Mouse (Mus musculus) right cerebral cortex, postnatal 25 days (tissue): ENCODE results near the gene Nfkb2.
A peak's percentile ranks its signal among the peaks of the same experiment; 100 is the strongest.

ENCODE experiments used
- DNase-seq: peaks from one replicate; pipeline ENCODE4 v3.0.0; 2022

Nfkb2 gene

GRCm38 (mm10) chr19:46309651-46310305 lies 5.7 kb downstream of the Nfkb2 start:
- peak; percentile 7 for DNase-seq

GRCm38 (mm10) chr19:46310312-46310865 lies 6.3 kb downstream of the Nfkb2 start:
- peak; percentile 4 for DNase-seq

- DNase-seq, result no peak
Observed at GRCm38 (mm10) chr19:46311341-46311740, 7.2 kb downstream of the Nfkb2 start.

GRCm38 (mm10) chr19:46312566-46312965 lies 8.4 kb downstream of the Nfkb2 start:
- DNase-seq, result no peak

GRCm38 (mm10) chr19:46313116-46313515 lies 9.0 kb downstream of the Nfkb2 start:
- no peak for DNase-seq

- no peak for DNase-seq
Observed at GRCm38 (mm10) chr19:46313591-46313990, 9.5 kb downstream of the Nfkb2 start.

GRCm38 (mm10) chr19:46314151-46314601 lies 10.1 kb downstream of the Nfkb2 start:
- no peak for DNase-seq

- DNase-seq, result no peak
Observed at GRCm38 (mm10) chr19:46314872-46315742, 11.0 kb downstream of the Nfkb2 start.

GRCm38 (mm10) chr19:46315752-46316610 lies 11.9 kb downstream of the Nfkb2 start:
- no peak for DNase-seq

GRCm38 (mm10) chr19:46316846-46317545 lies 12.9 kb downstream of the Nfkb2 start:
- DNase-seq, result peak; percentile 84

- DNase-seq, result no peak
Observed at GRCm38 (mm10) chr19:46317546-46317885, 13.4 kb downstream of the Nfkb2 start.

GRCm38 (mm10) chr19:46318031-46318471 lies 13.9 kb downstream of the Nfkb2 start:
- DNase-seq, result peak; percentile 75

GRCm38 (mm10) chr19:46318586-46319378 lies 14.7 kb downstream of the Nfkb2 start:
- peak; percentile 94 for DNase-seq

- no peak for DNase-seq
Observed at GRCm38 (mm10) chr19:46320076-46320785, 16.1 kb downstream of the Nfkb2 start.

GRCm38 (mm10) chr19:46321101-46321943 lies 17.2 kb downstream of the Nfkb2 start:
- no peak for DNase-seq

- DNase-seq, result no peak
Observed at GRCm38 (mm10) chr19:46322144-46322995, 18.2 kb downstream of the Nfkb2 start.

- DNase-seq, result no peak
Observed at GRCm38 (mm10) chr19:46322996-46323572, 19.0 kb downstream of the Nfkb2 start.

GRCm38 (mm10) chr19:46323716-46324115 lies 19.6 kb downstream of the Nfkb2 start:
- no peak for DNase-seq
